Mouse (Mus musculus): ENCODE measurements around the gene Sema4c.

DNA sequence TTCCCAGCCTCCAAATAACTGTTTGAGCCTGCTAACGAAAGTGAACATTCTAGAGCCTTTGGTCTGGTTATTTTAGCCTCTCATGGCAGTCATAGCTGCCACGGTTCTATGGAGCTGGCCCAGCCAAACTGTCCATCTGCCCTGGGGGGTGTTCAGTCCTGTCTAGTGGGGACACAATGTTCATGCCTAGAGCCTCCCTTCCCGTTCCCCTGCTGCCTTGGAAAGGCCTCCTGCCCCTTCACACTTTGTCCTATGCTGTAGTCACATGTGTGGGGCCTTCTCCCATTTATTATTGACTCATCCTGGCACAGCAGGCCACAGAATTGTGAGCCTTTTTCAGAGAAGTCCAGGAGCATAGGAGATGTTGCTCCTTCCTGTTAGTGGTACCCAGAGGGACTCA, 39.9 kb downstream of the Sema4c start:
- TF ChIP-seq CTCF (IDR thresholded peaks at IDR 0.05; ENCODE audit: control insufficient read depth, insufficient read depth, insufficient read length) (no peak), MAX (IDR thresholded peaks at IDR 0.05) (no peak), MYOG (IDR thresholded peaks at IDR 0.05; ENCODE audit: control insufficient read depth, extremely low read depth, insufficient read length) (no peak)
